In the genomic region with DNA sequence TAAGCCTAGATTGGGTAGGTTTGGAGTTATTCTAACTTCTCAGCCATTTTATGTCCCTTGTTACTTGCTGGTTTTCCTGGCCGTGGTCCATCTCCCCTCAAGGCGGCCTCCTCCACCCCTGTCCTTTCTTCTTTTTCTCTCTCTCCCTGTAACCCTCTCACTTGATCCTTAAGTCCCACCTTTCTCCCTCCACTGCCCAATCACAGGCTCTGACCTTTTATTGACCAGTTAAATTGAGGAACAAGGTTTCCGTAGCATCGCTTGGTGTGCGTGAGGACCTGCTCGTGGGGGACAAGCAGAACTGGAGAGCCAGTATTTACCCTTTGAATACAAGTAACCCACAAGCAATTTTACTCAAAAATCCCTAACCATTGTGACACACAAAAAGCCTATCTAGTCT, we compare ENCODE assay signal across 18 mouse cellular contexts.
"Had no signal": no experiment of that assay in that cellular context is flagged by ENCODE, and none has a peak within 500 bp of the region (broad histone marks: within the 10 kb centered on the region; RNA-seq: fewer than 3 reads in every experiment).

No protein-coding gene starts in this region.

- ATAC-seq: liver, postnatal 0 days; lung, postnatal 0 days had no signal

- H3K36me3 ChIP-seq: liver, embryonic 15.5 days; lung, embryonic 15.5 days; midbrain, embryonic 12.5 days; neural tube, embryonic 12.5 days; stomach, embryonic 15.5 days had no signal

- DNase-seq: liver, embryonic 13.5 days; liver, postnatal 0 days; lung, adult 2 months; lung, postnatal 14 days; lung, postnatal 36 days; midbrain, embryonic 14.5 days; right cerebral cortex, postnatal 14 days; thymus, adult 2 months; thymus, postnatal 25 days; thymus, postnatal 4 days had no signal

- H3K4me3 ChIP-seq: liver, embryonic 13.5 days; liver, embryonic 15.5 days; lung, embryonic 15.5 days; megakaryocyte, embryonic 14.5 days; midbrain, embryonic 12.5 days; neural tube, embryonic 12.5 days; stomach, embryonic 15.5 days had no signal

- H3K27ac ChIP-seq: liver, embryonic 13.5 days; liver, embryonic 15.5 days; lung, embryonic 15.5 days; macrophage; midbrain, embryonic 12.5 days; neural tube, embryonic 12.5 days; stomach, embryonic 15.5 days had no signal

- H3K4me2 ChIP-seq: liver, embryonic 13.5 days; liver, embryonic 15.5 days; lung, embryonic 15.5 days; midbrain, embryonic 12.5 days; neural tube, embryonic 12.5 days; stomach, embryonic 15.5 days had no signal

- H3K4me1 ChIP-seq: liver, embryonic 13.5 days; liver, embryonic 15.5 days; lung, embryonic 15.5 days; midbrain, embryonic 12.5 days; neural tube, embryonic 12.5 days; stomach, embryonic 15.5 days had no signal

- H3K9me3 ChIP-seq: liver, embryonic 13.5 days; liver, embryonic 15.5 days; lung, embryonic 15.5 days; megakaryocyte, embryonic 14.5 days; midbrain, embryonic 12.5 days; neural tube, embryonic 12.5 days; stomach, embryonic 15.5 days had no signal

- H3K9ac ChIP-seq: liver, embryonic 13.5 days; liver, embryonic 15.5 days; liver, postnatal 0 days; lung, embryonic 15.5 days; midbrain, embryonic 12.5 days; neural tube, embryonic 12.5 days; stomach, embryonic 15.5 days had no signal

- H3K27me3 ChIP-seq: liver, embryonic 13.5 days; liver, embryonic 15.5 days; lung, embryonic 15.5 days; megakaryocyte, embryonic 14.5 days; midbrain, embryonic 12.5 days; neural tube, embryonic 12.5 days; stomach, embryonic 15.5 days had no signal
